Comparison of ENCODE assay signal across 8 mouse cellular contexts in the genomic region with DNA sequence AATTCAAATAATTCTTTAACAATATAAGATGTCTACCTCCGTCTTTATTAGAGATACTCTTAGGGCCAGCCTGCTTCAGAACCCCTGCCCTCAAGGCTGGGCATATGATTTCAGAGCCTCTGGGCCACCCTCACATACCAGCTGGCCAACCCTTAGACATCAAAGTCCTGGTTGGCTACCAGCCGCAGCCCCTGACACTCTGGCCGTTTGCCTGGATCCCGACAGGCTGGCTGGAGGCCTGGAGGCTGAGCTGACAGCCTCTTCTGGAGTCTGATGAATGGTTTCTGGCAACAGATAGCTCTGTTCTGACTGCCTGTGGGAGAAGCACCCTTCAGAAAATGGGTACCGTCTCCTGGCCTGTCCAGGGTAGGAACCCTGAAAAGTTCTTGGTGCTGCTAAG.
A peak's percentile ranks its signal among the peaks of the same experiment; 100 is the strongest.
DNase-seq lines count a peak whose midpoint lies in the region; ATAC-seq lines count a peak whose summit lies in the region.

No protein-coding gene starts in this region.

- 43% methylated on average over 5 of the region's 5 CpGs for WGBS in heart, embryonic 10.5 days

- H3K4me1 ChIP-seq in heart, embryonic 10.5 days = peaks cover 9% of the 10 kb centered on the region; the same call in 1 of the 2 replicates

- ATAC-seq in megakaryocyte progenitor cell, adult 5-6 weeks (replicated peaks; ENCODE audit: poor library complexity) = no peak

- peak; percentile 6 for DNase-seq in layer of hippocampus, adult 11-12 months (ENCODE audit: low spot score)
- DNase-seq in layer of hippocampus, adult 9-10 months (ENCODE audit: low spot score) = no peak
- DNase-seq in cerebellum, adult 11-12 months = peak; percentile 75
- DNase-seq in heart, embryonic 10.5 days (ENCODE audit: low spot score) = no peak
- DNase-seq in layer of hippocampus, postnatal 36 days = peak; percentile 51 to 54
- peak; percentile 17 for DNase-seq in right cerebral cortex, adult 18-20 months
- no peak for DNase-seq in spleen, adult 18-20 months

- peak overlapping the region; percentile 31 for H3K27ac ChIP-seq in heart, embryonic 10.5 days

- no peaks in the 10 kb centered on the region for H3K36me3 ChIP-seq in heart, embryonic 10.5 days

- no peaks in the 10 kb centered on the region for H3K9me3 ChIP-seq in heart, embryonic 10.5 days

- no peaks in the 10 kb centered on the region for H3K27me3 ChIP-seq in heart, embryonic 10.5 days (ENCODE audit: insufficient read depth, poor library complexity, severe bottlenecking)

- no peak overlapping the region for H3K4me3 ChIP-seq in heart, embryonic 10.5 days

Comparison
In these comparisons a context has a peak if more than half of its experiments do, and no peak if none do; other contexts are left out.
1. DNase-seq: peak in layer of hippocampus, adult 11-12 months (single experiment), cerebellum, adult 11-12 months (single experiment), layer of hippocampus, postnatal 36 days (2 of 2) and right cerebral cortex, adult 18-20 months (single experiment); none in layer of hippocampus, adult 9-10 months (single experiment), heart, embryonic 10.5 days (single experiment) and spleen, adult 18-20 months (0 of 2).